Mouse (Mus musculus) heart, adult 18-20 months (tissue): ENCODE data around the gene Grb2. TPM values are rescaled to one million over a fixed set of nuclear protein-coding genes. Genes with fewer than 3 reads are reported as not detected.

ENCODE experiments used
- DNase-seq, 2 experiments: peaks; one replicate each; pipeline ENCODE4 v3.0.0; 2021 to 2022; ENCODE audit warnings: mixed read lengths in 1 of 2
- total RNA-seq, 2 experiments: library from RNA; stranded (reverse); gene quantifications; 2 replicates each; pipeline ENCODE4 v1.2.3; 2021

The Grb2 gene
- total RNA-seq, 2 experiments from 2014 or later, result 98.4 to 111 TPM

GRCm38 (mm10) chr11:115689137-115689915 lies 19.1 kb downstream of the Grb2 start:
- no peak for DNase-seq

GRCm38 (mm10) chr11:115686369-115686768 lies 22.0 kb downstream of the Grb2 start:
- no peak for DNase-seq

GRCm38 (mm10) chr11:115685954-115686353 lies 22.4 kb downstream of the Grb2 start:
- no peak for DNase-seq

GRCm38 (mm10) chr11:115684877-115685276 lies 23.5 kb downstream of the Grb2 start:
- DNase-seq, result peak; percentile 50 to 52

GRCm38 (mm10) chr11:115683326-115683725 lies 25.1 kb downstream of the Grb2 start:
- no peak for DNase-seq

- DNase-seq, result no peak
These were observed 26.0 kb downstream of the Grb2 start for GRCm38 (mm10) chr11:115682411-115682810.

GRCm38 (mm10) chr11:115679554-115680238 lies 28.7 kb downstream of the Grb2 start:
- DNase-seq, result no peak

- DNase-seq, result no peak
These were observed 29.5 kb downstream of the Grb2 start for GRCm38 (mm10) chr11:115678861-115679260.

- no peak for DNase-seq
These were observed 30.9 kb downstream of the Grb2 start for GRCm38 (mm10) chr11:115677511-115677910.

GRCm38 (mm10) chr11:115676738-115677137 lies 31.7 kb downstream of the Grb2 start:
- DNase-seq, result no peak

GRCm38 (mm10) chr11:115674235-115674865 lies 34.0 kb downstream of the Grb2 start:
- DNase-seq, result no peak

- peak in 1 of 2 experiments; percentile 46 for DNase-seq
These were observed 34.7 kb downstream of the Grb2 start for GRCm38 (mm10) chr11:115673471-115674234.

GRCm38 (mm10) chr11:115672226-115672987 lies 36.0 kb downstream of the Grb2 start:
- DNase-seq, result no peak

GRCm38 (mm10) chr11:115670451-115671050 lies 37.8 kb downstream of the Grb2 start:
- peak in 1 of 2 experiments; percentile 45 for DNase-seq

- no peak for DNase-seq
These were observed 44.6 kb downstream of the Grb2 start for GRCm38 (mm10) chr11:115663676-115664335.

GRCm38 (mm10) chr11:115660376-115660775 lies 48.0 kb downstream of the Grb2 start:
- DNase-seq, result no peak

GRCm38 (mm10) chr11:115658521-115658920 lies 49.9 kb downstream of the Grb2 start:
- DNase-seq, result no peak

GRCm38 (mm10) chr11:115654128-115654527 lies 54.3 kb downstream of the Grb2 start:
- DNase-seq, result no peak

GRCm38 (mm10) chr11:115653194-115653593 lies 55.2 kb downstream of the Grb2 start:
- peak in 1 of 2 experiments; percentile 37 for DNase-seq

- DNase-seq, result no peak
These were observed 56.7 kb downstream of the Grb2 start for GRCm38 (mm10) chr11:115651680-115652079.
